In the genomic region with DNA sequence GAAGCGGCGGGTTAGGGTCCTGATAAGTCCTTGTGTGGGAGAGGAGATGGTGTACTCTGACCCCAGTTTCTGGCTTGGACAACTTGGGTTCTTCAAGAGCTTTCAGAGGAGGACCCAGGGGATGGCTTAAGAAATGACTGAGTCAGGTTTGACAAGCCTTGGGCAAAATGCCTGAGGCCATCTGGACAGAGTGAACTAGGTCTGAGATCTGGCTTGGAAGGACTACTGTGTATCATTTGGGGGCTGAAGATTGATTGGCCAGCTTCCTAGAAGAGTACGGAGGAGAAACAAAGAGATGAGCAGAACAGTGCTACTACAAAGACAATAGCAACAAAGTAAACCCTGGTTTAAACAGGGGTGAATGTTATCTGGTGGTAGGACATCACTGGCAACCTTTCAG, we compare ENCODE assay signal across 24 mouse cellular contexts. TPM values are rescaled to one million over a fixed set of nuclear protein-coding genes. Genes with fewer than 3 reads are reported as not detected.
A peak's percentile ranks its signal among the peaks of the same experiment; 100 is the strongest.
DNase-seq lines count a peak whose midpoint lies in the region; ATAC-seq and TF ChIP-seq lines count a peak whose summit lies in the region.
"Had no signal": no experiment of that assay in that cellular context is flagged by ENCODE, and none has a peak within 500 bp of the region (broad histone marks: within the 10 kb centered on the region; RNA-seq: fewer than 3 reads in every experiment).

No protein-coding gene starts in this region.

- no peak overlapping the region for H3K9ac ChIP-seq in hindbrain, postnatal 0 days (replicated peaks; ENCODE audit: low read length)
- H3K9ac ChIP-seq in hindbrain, embryonic 11.5 days (ENCODE audit: low read depth, low read length): no peak overlapping the region
- no peak overlapping the region for H3K9ac ChIP-seq in embryonic facial prominence, embryonic 15.5 days
- H3K9ac ChIP-seq: heart, embryonic 13.5 days; hindbrain, embryonic 12.5 days; liver, embryonic 15.5 days had no signal

- no peaks in the 10 kb centered on the region for H3K9me3 ChIP-seq in hindbrain, postnatal 0 days (ENCODE audit: low read length)
- H3K9me3 ChIP-seq in hindbrain, embryonic 11.5 days (ENCODE audit: control insufficient read depth, low read length): no peaks in the 10 kb centered on the region
- no peaks in the 10 kb centered on the region for H3K9me3 ChIP-seq in E14TG2a.4 (ENCODE audit: low read length)
- H3K9me3 ChIP-seq in embryonic facial prominence, embryonic 15.5 days (replicated peaks): no peaks in the 10 kb centered on the region
- H3K9me3 ChIP-seq: heart, embryonic 13.5 days; hindbrain, embryonic 12.5 days; limb, embryonic 13.5 days; liver, embryonic 15.5 days had no signal

- no peak overlapping the region for H3K4me2 ChIP-seq in hindbrain, postnatal 0 days (ENCODE audit: low read depth, low read length)
- H3K4me2 ChIP-seq in hindbrain, embryonic 11.5 days (replicated peaks; ENCODE audit: low read depth, low read length): no peak overlapping the region
- H3K4me2 ChIP-seq in embryonic facial prominence, embryonic 15.5 days (replicated peaks): no peak overlapping the region
- H3K4me2 ChIP-seq: heart, embryonic 13.5 days; hindbrain, embryonic 12.5 days; liver, embryonic 15.5 days had no signal

- H3K27ac ChIP-seq in hindbrain, postnatal 0 days: no peak overlapping the region
- H3K27ac ChIP-seq in hindbrain, embryonic 11.5 days (ENCODE audit: low read depth, low read length): no peak overlapping the region
- 0 out of 2 replicates have a peak overlapping the region, but pooled peaks have one; percentile 68 for H3K27ac ChIP-seq in embryonic facial prominence, embryonic 15.5 days (replicated peaks)
- H3K27ac ChIP-seq: heart, embryonic 13.5 days; hindbrain, embryonic 12.5 days; kidney, postnatal 0 days; limb, embryonic 13.5 days; liver, embryonic 15.5 days had no signal

- no peak for ATAC-seq in hindbrain, postnatal 0 days
- no peak for ATAC-seq in hindbrain, embryonic 11.5 days (ENCODE audit: low FRiP score)
- ATAC-seq in embryonic facial prominence, embryonic 15.5 days (ENCODE audit: insufficient number of reproducible peaks, low FRiP score, low TSS enrichment, low read depth): no peak
- ATAC-seq: forebrain, embryonic 16.5 days; intestine, embryonic 16.5 days had no signal

- no peak for TF ChIP-seq CTCF in hindbrain, postnatal 0 days (IDR thresholded peaks at IDR 0.05; ENCODE audit: low read depth)
- no peak for TF ChIP-seq CTCF in E14TG2a.4 (conservative IDR thresholded peaks at IDR 0.05; ENCODE audit: low read length)

- 77% methylated on average over 3 of the region's 3 CpGs for WGBS in hindbrain, postnatal 0 days
- 91% methylated on average over 3 of the region's 3 CpGs for WGBS in hindbrain, embryonic 11.5 days
- WGBS in embryonic facial prominence, embryonic 15.5 days: 94% methylated on average over 3 of the region's 3 CpGs

- no peak overlapping the region for H3K4me3 ChIP-seq in hindbrain, postnatal 0 days (ENCODE audit: low read length)
- no peak overlapping the region for H3K4me3 ChIP-seq in hindbrain, embryonic 11.5 days (ENCODE audit: low read depth, low read length)
- 0 out of 2 replicates have a peak overlapping the region, but pooled peaks have one; percentile 4 for H3K4me3 ChIP-seq in E14TG2a.4 (replicated peaks; ENCODE audit: low read length)
- H3K4me3 ChIP-seq in embryonic facial prominence, embryonic 15.5 days (replicated peaks): no peak overlapping the region
- H3K4me3 ChIP-seq: heart, embryonic 13.5 days; hindbrain, embryonic 12.5 days; limb, embryonic 13.5 days; liver, embryonic 15.5 days had no signal

- DNase-seq in cerebellum, postnatal 14 days: peak; percentile 68 to 76
- DNase-seq in cerebellum, adult 9-11 months: no peak
- peak; percentile 60 for DNase-seq in hindbrain, postnatal 0 days (ENCODE audit: low spot score)
- DNase-seq in hindbrain, embryonic 11.5 days (ENCODE audit: low spot score): no peak
- no peak for DNase-seq in urinary bladder, postnatal 14 days (ENCODE audit: low spot score)
- DNase-seq: adrenal gland, adult 8-10 months; gastrocnemius, postnatal 10 days; lung, postnatal 36 days; midbrain, embryonic 14.5 days; right cerebral cortex, postnatal 25 days had no signal

- peaks cover 12% of the 10 kb centered on the region; the same call in 1 of the 2 replicates for H3K4me1 ChIP-seq in hindbrain, postnatal 0 days (ENCODE audit: insufficient read depth, low read length)
- H3K4me1 ChIP-seq in hindbrain, embryonic 11.5 days (replicated peaks; ENCODE audit: control insufficient read depth, insufficient read depth, low read length): peaks cover 3% of the 10 kb centered on the region; the same call in 1 of the 2 replicates
- peaks cover 81% of the 10 kb centered on the region for H3K4me1 ChIP-seq in E14TG2a.4 (replicated peaks; ENCODE audit: low read depth, low read length)
- H3K4me1 ChIP-seq in embryonic facial prominence, embryonic 15.5 days: peaks cover 42% of the 10 kb centered on the region

- H3K36me3 ChIP-seq in hindbrain, postnatal 0 days (ENCODE audit: insufficient read depth, low read length): no peaks in the 10 kb centered on the region; the same call in 1 of the 2 replicates
- peaks cover 8% of the 10 kb centered on the region; the same call in 1 of the 2 replicates for H3K36me3 ChIP-seq in hindbrain, embryonic 11.5 days (ENCODE audit: control insufficient read depth, insufficient read depth, low read length)
- peaks cover 29% of the 10 kb centered on the region for H3K36me3 ChIP-seq in E14TG2a.4 (ENCODE audit: insufficient read depth, low read length)
- H3K36me3 ChIP-seq in embryonic facial prominence, embryonic 15.5 days: peaks cover 27% of the 10 kb centered on the region

- H3K27me3 ChIP-seq in hindbrain, postnatal 0 days (ENCODE audit: insufficient read depth, low read length): peaks cover 12% of the 10 kb centered on the region
- peaks cover 13% of the 10 kb centered on the region for H3K27me3 ChIP-seq in hindbrain, embryonic 11.5 days (ENCODE audit: control insufficient read depth, insufficient read depth, low read length)
- H3K27me3 ChIP-seq in E14TG2a.4 (ENCODE audit: insufficient read depth, low read length): peaks cover 32% of the 10 kb centered on the region
- H3K27me3 ChIP-seq in embryonic facial prominence, embryonic 15.5 days: peaks cover 22% of the 10 kb centered on the region; the same call in 1 of the 2 replicates

RNA-seq across cellular contexts. Expression of a gene that starts 1.7 kb away (rescaled TPM):
- total RNA-seq in hindbrain, postnatal 0 days (2014; rRNA removed): not detected in 2 replicates
- polyA plus RNA-seq in hindbrain, postnatal 0 days (2015; fragmentation: Nextera tagmentation; extraction: Ambion mirVana): not detected in 2 replicates
- 0.19 TPM in 1 of 2 replicates, not detected in the other for polyA plus RNA-seq in hindbrain, embryonic 11.5 days (2014; fragmentation: Nextera tagmentation; extraction: Ambion mirVana)
- 98.5 and 131 TPM in 2 replicates for polyA plus RNA-seq in embryonic facial prominence, embryonic 15.5 days (2015; fragmentation: Nextera tagmentation; extraction: Ambion mirVana)
- total RNA-seq: adrenal gland, adult 8-10 months; ES-E14; gastrocnemius, postnatal 10 days; layer of hippocampus, adult 8-10 months; left cerebral cortex, adult 8-10 months had no signal
- polyA plus RNA-seq: forebrain, embryonic 16.5 days; heart, embryonic 13.5 days; hindbrain, embryonic 12.5 days; kidney, postnatal 0 days; midbrain, embryonic 14.5 days; neural tube, embryonic 11.5 days had no signal

RNA-seq across cellular contexts. Expression of a gene that starts 2.5 kb away (rescaled TPM):
- total RNA-seq in hindbrain, postnatal 0 days (2014; rRNA removed): not detected in 2 replicates
- 0.18 TPM in 2 replicates for polyA plus RNA-seq in hindbrain, postnatal 0 days (2015; fragmentation: Nextera tagmentation; extraction: Ambion mirVana)
- 0.66 and 1.1 TPM in 2 replicates for polyA plus RNA-seq in hindbrain, embryonic 11.5 days (2014; fragmentation: Nextera tagmentation; extraction: Ambion mirVana)
- polyA plus RNA-seq in embryonic facial prominence, embryonic 15.5 days (2015; fragmentation: Nextera tagmentation; extraction: Ambion mirVana): 1.1 and 1.4 TPM in 2 replicates
- total RNA-seq: adrenal gland, adult 8-10 months; ES-E14 had no signal
- polyA plus RNA-seq: forebrain, embryonic 16.5 days had no signal

RNA-seq across cellular contexts. Expression of a gene that starts 4.6 kb away (rescaled TPM):
- 216 and 228 TPM in 2 replicates for total RNA-seq in hindbrain, postnatal 0 days (2014; rRNA removed)
- polyA plus RNA-seq in hindbrain, postnatal 0 days (2015; fragmentation: Nextera tagmentation; extraction: Ambion mirVana): 322 and 331 TPM in 2 replicates
- 614 and 636 TPM in 2 replicates for polyA plus RNA-seq in hindbrain, embryonic 11.5 days (2014; fragmentation: Nextera tagmentation; extraction: Ambion mirVana)
- polyA plus RNA-seq in embryonic facial prominence, embryonic 15.5 days (2015; fragmentation: Nextera tagmentation; extraction: Ambion mirVana): 319 and 347 TPM in 2 replicates

RNA-seq across cellular contexts. Expression of a gene that starts 13.2 kb away (rescaled TPM):
- total RNA-seq in hindbrain, postnatal 0 days (2014; rRNA removed): not detected in 2 replicates
- 0.44 TPM in 1 of 2 replicates, not detected in the other for polyA plus RNA-seq in hindbrain, postnatal 0 days (2015; fragmentation: Nextera tagmentation; extraction: Ambion mirVana)
- 0.42 and 0.50 TPM in 2 replicates for polyA plus RNA-seq in hindbrain, embryonic 11.5 days (2014; fragmentation: Nextera tagmentation; extraction: Ambion mirVana)
- polyA plus RNA-seq in embryonic facial prominence, embryonic 15.5 days (2015; fragmentation: Nextera tagmentation; extraction: Ambion mirVana): 31.4 and 33.0 TPM in 2 replicates
- total RNA-seq: adrenal gland, adult 8-10 months; gastrocnemius, postnatal 10 days had no signal
- polyA plus RNA-seq: C2C12; hindbrain, embryonic 12.5 days; midbrain, embryonic 14.5 days had no signal

RNA-seq across cellular contexts. Expression of a gene that starts 13.7 kb away (rescaled TPM):
- total RNA-seq in hindbrain, postnatal 0 days (2014; rRNA removed): 56.9 and 59.5 TPM in 2 replicates
- 81.9 and 88.5 TPM in 2 replicates for polyA plus RNA-seq in hindbrain, postnatal 0 days (2015; fragmentation: Nextera tagmentation; extraction: Ambion mirVana)
- 45.6 and 85.1 TPM in 2 replicates for polyA plus RNA-seq in hindbrain, embryonic 11.5 days (2014; fragmentation: Nextera tagmentation; extraction: Ambion mirVana)
- 324 and 329 TPM in 2 replicates for polyA plus RNA-seq in embryonic facial prominence, embryonic 15.5 days (2015; fragmentation: Nextera tagmentation; extraction: Ambion mirVana)

Comparison
In these comparisons a context has a peak if more than half of its experiments do, and no peak if none do; other contexts are left out.
1. DNase-seq: peak in cerebellum, postnatal 14 days (2 of 2) and hindbrain, postnatal 0 days (single experiment); none in cerebellum, adult 9-11 months (single experiment), hindbrain, embryonic 11.5 days (single experiment) and urinary bladder, postnatal 14 days (single experiment).
2. RNA of a gene that starts 1.7 kb away (polyA plus RNA-seq): 98.5 to 131 TPM in embryonic facial prominence, embryonic 15.5 days; 0.19 TPM in hindbrain, embryonic 11.5 days and not detected in hindbrain, postnatal 0 days; every median in the first group is over 10 times any median in the second.